Mouse (Mus musculus) right cerebral cortex, adult 18-20 months (tissue): Measurements from ENCODE around the gene Sv2c.
"Not testable (repeated sequence)": the region's sequence is repeated elsewhere in the genome, so short reads cannot be mapped to it uniquely, and the experiment has no call there.

Experiments used
- DNase-seq: peaks from one replicate; pipeline ENCODE4 v3.0.0; 2022; ENCODE audit warnings: mixed read lengths

Sv2c gene

GRCm38 (mm10) chr13:96132401-96132816 lies at the start of gene Sv2c:
TSS of gene Sv2c (minus strand) at chr13:96132577.
- DNase-seq: peak; percentile 79

- no peak for DNase-seq
Measured at GRCm38 (mm10) chr13:96180671-96181161, 48.3 kb upstream of the Sv2c start.

GRCm38 (mm10) chr13:96175591-96176212 lies 43.3 kb upstream of the Sv2c start:
- DNase-seq: peak; percentile 63

GRCm38 (mm10) chr13:96173686-96174085 lies 41.3 kb upstream of the Sv2c start:
- no peak for DNase-seq

GRCm38 (mm10) chr13:96172290-96172689 lies 39.9 kb upstream of the Sv2c start:
- no peak for DNase-seq

GRCm38 (mm10) chr13:96168991-96169665 lies 36.8 kb upstream of the Sv2c start:
- no peak for DNase-seq

GRCm38 (mm10) chr13:96166593-96166992 lies 34.2 kb upstream of the Sv2c start:
- DNase-seq: no peak

GRCm38 (mm10) chr13:96133363-96134100 lies 1.2 kb upstream of the Sv2c start:
- DNase-seq: peak; percentile 14

GRCm38 (mm10) chr13:96132833-96133232 lies 456 bp upstream of the Sv2c start:
- DNase-seq: no peak

GRCm38 (mm10) chr13:96131911-96132310 lies 466 bp downstream of the Sv2c start:
- DNase-seq: peak; percentile 27

- peak; percentile 78 for DNase-seq
Measured at GRCm38 (mm10) chr13:96131050-96131449, 1.3 kb downstream of the Sv2c start.

GRCm38 (mm10) chr13:96129081-96129480 lies 3.3 kb downstream of the Sv2c start:
- no peak for DNase-seq

GRCm38 (mm10) chr13:96126669-96127068 lies 5.7 kb downstream of the Sv2c start:
- no peak for DNase-seq

- DNase-seq: no peak
Measured at GRCm38 (mm10) chr13:96125011-96125410, 7.4 kb downstream of the Sv2c start.

GRCm38 (mm10) chr13:96112711-96113110 lies 19.7 kb downstream of the Sv2c start:
- DNase-seq: no peak

- no peak for DNase-seq
Measured at GRCm38 (mm10) chr13:96110767-96111166, 21.6 kb downstream of the Sv2c start.

- no peak for DNase-seq
Measured at GRCm38 (mm10) chr13:96106367-96106766, 26.0 kb downstream of the Sv2c start.

- no peak for DNase-seq
Measured at GRCm38 (mm10) chr13:96090929-96091328, 41.4 kb downstream of the Sv2c start.

GRCm38 (mm10) chr13:96085581-96086302 lies 46.6 kb downstream of the Sv2c start:
- no peak for DNase-seq

- not testable (repeated sequence) for DNase-seq
Measured at GRCm38 (mm10) chr13:96081754-96082153, 50.6 kb downstream of the Sv2c start, which contains the start of gene Gm17190. TSS of gene Gm17190 (plus strand) at chr13:96082054.

GRCm38 (mm10) chr13:96081276-96081675 lies 51.1 kb downstream of the Sv2c start, which contains the start of gene Gm20075:
TSS of gene Gm20075 (minus strand) at chr13:96081376.
- not testable (repeated sequence) for DNase-seq

- no peak for DNase-seq
Measured at GRCm38 (mm10) chr13:96073555-96073954, 58.8 kb downstream of the Sv2c start.

- no peak for DNase-seq
Measured at GRCm38 (mm10) chr13:96052755-96053154, 79.6 kb downstream of the Sv2c start.
